Mouse (Mus musculus) left cerebral cortex, adult 8-10 months (tissue): ENCODE data around the gene Gbp9. TPM values are rescaled to one million over a fixed set of nuclear protein-coding genes. Genes with fewer than 3 reads are reported as not detected.
"Not testable (repeated sequence)": the region's sequence is repeated elsewhere in the genome, so short reads cannot be mapped to it uniquely, and the experiment has no call there.

Source experiments
- DNase-seq, 2 experiments: peaks; one replicate each; pipeline ENCODE4 v3.0.0; 2022; ENCODE audit warnings: low spot score in 2 of 2
- total RNA-seq, 4 experiments: library from RNA; stranded (reverse); gene quantifications; 2 replicates each; pipeline ENCODE4 v1.2.4; 2022

Gbp9 gene
- total RNA-seq: 1 to 10 TPM; 2.7 to 4.7 (median 4.1) TPM

GRCm38 (mm10) chr5:105139409-105140088 is at the start of gene Gbp9, which contains the start of the genes Gbp8 and Gbp4:
Gbp9 (minus strand) TSS chr5:105139539.
Gbp8 (minus strand) TSS chr5:105139540.
Gbp4 (minus strand) TSS chr5:105139586.
- not testable (repeated sequence) for DNase-seq

GRCm38 (mm10) chr5:105181446-105181845 is 42.1 kb upstream of the Gbp9 start:
- no peak for DNase-seq

- DNase-seq: no peak
These were observed 17.2 kb upstream of the Gbp9 start for GRCm38 (mm10) chr5:105156582-105156981.

- no peak for DNase-seq
These were observed 14.7 kb upstream of the Gbp9 start for GRCm38 (mm10) chr5:105154049-105154448.

GRCm38 (mm10) chr5:105148062-105148461 is 8.7 kb upstream of the Gbp9 start:
- DNase-seq: not testable (repeated sequence)

- no peak for DNase-seq
These were observed 7.1 kb upstream of the Gbp9 start for GRCm38 (mm10) chr5:105146447-105146846.

GRCm38 (mm10) chr5:105145731-105146130 is 6.4 kb upstream of the Gbp9 start:
- DNase-seq: not testable (repeated sequence)

GRCm38 (mm10) chr5:105140089-105140810 is 911 bp upstream of the Gbp9 start:
- DNase-seq: not testable (repeated sequence)

GRCm38 (mm10) chr5:105138906-105139305 is 433 bp downstream of the Gbp9 start:
- no peak for DNase-seq

GRCm38 (mm10) chr5:105136706-105137304 is 2.5 kb downstream of the Gbp9 start:
- DNase-seq: not testable (repeated sequence)

- DNase-seq: peak in 1 of 2 experiments; percentile 30
These were observed 17.6 kb downstream of the Gbp9 start for GRCm38 (mm10) chr5:105121731-105122130.

GRCm38 (mm10) chr5:105115740-105116139 is 23.6 kb downstream of the Gbp9 start:
- DNase-seq: no peak

GRCm38 (mm10) chr5:105114696-105115095 is 24.6 kb downstream of the Gbp9 start:
- DNase-seq: no peak

GRCm38 (mm10) chr5:105113656-105114055 is 25.7 kb downstream of the Gbp9 start:
- DNase-seq: no peak

- peak in 1 of 2 experiments; percentile 9 for DNase-seq
These were observed 29.0 kb downstream of the Gbp9 start for GRCm38 (mm10) chr5:105110271-105110852.

- not testable (repeated sequence) for DNase-seq
These were observed 29.6 kb downstream of the Gbp9 start for GRCm38 (mm10) chr5:105109775-105110174.

GRCm38 (mm10) chr5:105105689-105106088 is 33.6 kb downstream of the Gbp9 start:
- DNase-seq: not testable (repeated sequence)

- DNase-seq: no peak
These were observed 57.4 kb downstream of the Gbp9 start for GRCm38 (mm10) chr5:105081900-105082299.

- not testable (repeated sequence) for DNase-seq
These were observed 71.0 kb downstream of the Gbp9 start for GRCm38 (mm10) chr5:105068356-105068755.

GRCm38 (mm10) chr5:105064443-105064842 is 74.9 kb downstream of the Gbp9 start:
- not testable (repeated sequence) for DNase-seq

GRCm38 (mm10) chr5:105063321-105063720 is 76.0 kb downstream of the Gbp9 start:
- no peak for DNase-seq

GRCm38 (mm10) chr5:105062403-105062802 is 76.9 kb downstream of the Gbp9 start:
- DNase-seq: not testable (repeated sequence)
